Mouse (Mus musculus): Measurements from ENCODE around the gene Oaz3. TPM values are rescaled to one million over a fixed set of nuclear protein-coding genes. Genes with fewer than 3 reads are reported as not detected.

Gene Oaz3
- polyA plus RNA-seq, 1 experiment from 2014 or later: 0.13 TPM

DNA sequence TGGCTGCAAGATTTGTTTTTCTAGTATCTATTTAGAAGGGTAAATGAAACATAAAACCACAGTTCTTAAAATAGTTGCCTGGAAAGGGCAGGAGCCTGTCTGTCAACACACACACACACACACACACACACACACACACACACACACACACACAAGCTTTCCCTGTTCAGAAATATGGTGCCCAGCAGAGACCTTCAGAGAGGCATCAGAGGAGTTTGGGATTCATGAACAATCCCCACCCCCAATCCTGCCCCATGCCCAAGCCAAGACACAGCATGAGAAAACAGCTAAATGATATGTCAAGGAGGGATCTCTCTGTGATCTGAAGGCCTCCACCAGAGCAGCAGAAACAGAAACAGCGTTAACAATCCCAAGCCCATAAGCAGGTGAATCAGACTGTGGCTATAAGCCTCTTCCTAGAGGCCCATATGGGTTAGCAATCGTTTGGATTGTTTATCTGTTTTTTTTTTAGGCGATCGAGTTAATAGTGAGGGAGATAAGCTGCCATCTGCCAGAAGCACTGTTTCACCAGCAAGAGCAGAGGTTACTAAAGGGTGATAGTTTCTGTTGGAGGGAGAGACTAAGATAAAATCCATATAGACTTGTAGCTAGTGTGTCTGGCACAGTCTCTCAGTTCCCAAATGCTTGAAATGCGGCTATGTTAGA is 30.0 kb upstream of the Oaz3 start:
- H3K9ac ChIP-seq (ENCODE audit: low read depth, low read length): no peak overlapping the region
- H3K27me3 ChIP-seq (ENCODE audit: insufficient read depth, low read length): no peaks in the 10 kb centered on the region
- ATAC-seq (replicated peaks; ENCODE audit: low FRiP score, low read depth) (no peak), DNase-seq (ENCODE audit: low spot score) (no peak)
- no peak overlapping the region for H3K4me3 ChIP-seq (replicated peaks; ENCODE audit: low read depth, low read length)
- TF ChIP-seq CTCF (IDR thresholded peaks at IDR 0.05; ENCODE audit: low read depth): no peak
- H3K4me2 ChIP-seq (ENCODE audit: low read length): no peak overlapping the region
- H3K4me1 ChIP-seq (replicated peaks; ENCODE audit: insufficient read depth, low read length): no peaks in the 10 kb centered on the region
- H3K27ac ChIP-seq: no peak overlapping the region
- 70% methylated on average over 5 of the region's 5 CpGs for WGBS
- no peaks in the 10 kb centered on the region for H3K36me3 ChIP-seq (ENCODE audit: insufficient read depth, low read length)
- H3K9me3 ChIP-seq (replicated peaks; ENCODE audit: low read length): no peaks in the 10 kb centered on the region

DNA sequence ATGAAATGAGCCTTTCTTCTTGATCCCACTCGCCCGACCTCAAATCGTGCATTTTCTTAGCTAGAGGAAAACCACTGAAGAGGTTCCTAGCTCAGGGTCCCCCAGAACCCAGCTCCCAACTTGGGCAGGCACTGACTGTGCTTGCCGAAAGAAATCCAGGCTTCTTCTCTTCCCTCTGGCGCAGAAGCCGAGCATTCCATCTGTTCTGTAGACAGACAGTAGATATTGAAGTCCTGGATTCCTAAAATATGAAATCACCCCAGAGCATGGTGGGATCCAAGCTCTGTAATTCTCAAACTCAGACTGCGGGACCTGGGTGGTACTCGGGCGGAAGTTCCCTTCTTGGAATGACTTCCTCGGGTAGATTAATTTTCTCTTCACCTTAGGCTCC is 29.4 kb upstream of the Oaz3 start:
- TF ChIP-seq CTCF (IDR thresholded peaks at IDR 0.05; ENCODE audit: low read depth): no peak
- Histone ChIP-seq H3K4me2 (ENCODE audit: low read length) (peak overlapping the region; percentile 40; the same call in 1 of the 2 replicates), H3K27ac (no peak overlapping the region), H3K27me3 (ENCODE audit: insufficient read depth, low read length) (no peaks in the 10 kb centered on the region), H3K4me1 (replicated peaks; ENCODE audit: insufficient read depth, low read length) (no peaks in the 10 kb centered on the region), H3K36me3 (ENCODE audit: insufficient read depth, low read length) (no peaks in the 10 kb centered on the region), H3K9ac (ENCODE audit: low read depth, low read length) (no peak overlapping the region), H3K9me3 (replicated peaks; ENCODE audit: low read length) (no peaks in the 10 kb centered on the region), H3K4me3 (replicated peaks; ENCODE audit: low read depth, low read length) (no peak overlapping the region)
- no peak for DNase-seq (ENCODE audit: low spot score)
- no peak for ATAC-seq (replicated peaks; ENCODE audit: low FRiP score, low read depth)
- WGBS: 28% methylated on average over 10 of the region's 10 CpGs

DNA sequence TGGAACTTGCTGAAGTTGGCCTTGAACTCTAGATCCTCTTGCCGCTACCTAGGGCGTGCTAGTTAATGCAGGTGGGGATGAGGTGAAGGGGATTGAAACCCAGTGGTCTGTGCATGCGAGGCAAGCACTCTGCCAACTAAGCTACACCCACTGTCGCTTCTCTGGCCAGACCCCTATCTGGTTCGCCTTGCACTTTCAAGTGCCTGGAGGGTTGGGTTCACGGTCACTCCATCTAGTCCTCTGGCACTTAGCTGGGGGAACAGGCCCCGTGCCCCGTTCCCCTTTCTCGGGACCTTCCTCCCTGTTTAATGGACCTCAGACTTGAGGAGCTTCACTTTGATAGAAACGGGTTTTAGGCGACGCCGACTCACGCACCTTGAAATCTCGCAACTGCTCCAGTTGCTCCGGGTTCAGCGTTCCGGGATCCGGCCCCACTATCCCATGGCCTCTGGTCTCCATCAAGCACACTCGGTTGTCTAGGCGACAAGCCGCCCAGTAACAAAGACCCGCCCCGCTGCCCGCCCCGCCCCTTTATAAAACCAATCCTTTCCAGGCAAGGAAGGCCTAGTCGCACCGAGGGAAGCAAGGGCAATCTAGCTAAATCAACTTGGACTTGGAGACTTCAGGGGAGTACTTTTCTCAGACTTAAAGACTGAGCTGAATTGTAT is 28.9 kb upstream of the Oaz3 start:
- DNase-seq (ENCODE audit: low spot score): peak; percentile 62
- WGBS: 9% methylated on average over 28 of the region's 28 CpGs
- Histone ChIP-seq H3K27ac (no peak overlapping the region), H3K4me3 (replicated peaks; ENCODE audit: low read depth, low read length) (no peak overlapping the region), H3K4me2 (ENCODE audit: low read length) (peak overlapping the region; percentile 40), H3K9me3 (replicated peaks; ENCODE audit: low read length) (no peaks in the 10 kb centered on the region), H3K4me1 (replicated peaks; ENCODE audit: insufficient read depth, low read length) (no peaks in the 10 kb centered on the region), H3K36me3 (ENCODE audit: insufficient read depth, low read length) (no peaks in the 10 kb centered on the region), H3K9ac (ENCODE audit: low read depth, low read length) (no peak overlapping the region), H3K27me3 (ENCODE audit: insufficient read depth, low read length) (no peaks in the 10 kb centered on the region)
- no peak for TF ChIP-seq CTCF (IDR thresholded peaks at IDR 0.05; ENCODE audit: low read depth)
- ATAC-seq (replicated peaks; ENCODE audit: low FRiP score, low read depth): peak; percentile 76; the same call in 1 of the 2 replicates

DNA sequence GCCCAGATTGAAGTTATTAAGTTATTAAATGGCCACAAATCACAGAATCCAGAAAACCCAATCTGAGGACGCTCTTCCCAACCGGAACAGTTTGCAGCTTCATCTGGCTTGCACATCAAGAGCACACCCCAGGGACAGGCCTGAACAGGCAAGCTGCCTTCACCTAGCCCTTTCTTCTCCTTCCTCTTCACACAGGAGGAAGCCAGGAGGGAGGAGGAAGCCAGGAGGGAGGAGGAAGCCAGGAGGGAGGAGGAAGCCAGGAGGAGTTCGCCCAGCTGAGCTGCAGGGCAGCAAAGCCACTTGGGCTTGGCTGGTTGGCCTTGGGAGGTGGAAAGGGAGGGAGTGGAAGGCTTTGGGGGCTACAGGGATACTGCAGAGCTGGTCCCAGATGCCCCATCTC is 25.2 kb upstream of the Oaz3 start:
- no peak overlapping the region for H3K4me3 ChIP-seq (replicated peaks; ENCODE audit: low read depth, low read length)
- no peak overlapping the region for H3K27ac ChIP-seq
- DNase-seq (ENCODE audit: low spot score) (no peak), ATAC-seq (replicated peaks; ENCODE audit: low FRiP score, low read depth) (no peak)
- no peaks in the 10 kb centered on the region for H3K27me3 ChIP-seq (ENCODE audit: insufficient read depth, low read length)
- WGBS: 56% methylated on average over 3 of the region's 3 CpGs
- H3K4me1 ChIP-seq (replicated peaks; ENCODE audit: insufficient read depth, low read length): no peaks in the 10 kb centered on the region
- no peak for TF ChIP-seq CTCF (IDR thresholded peaks at IDR 0.05; ENCODE audit: low read depth)
- H3K9ac ChIP-seq (ENCODE audit: low read depth, low read length): no peak overlapping the region
- H3K36me3 ChIP-seq (ENCODE audit: insufficient read depth, low read length): no peaks in the 10 kb centered on the region
- H3K4me2 ChIP-seq (ENCODE audit: low read length): no peak overlapping the region
- H3K9me3 ChIP-seq (replicated peaks; ENCODE audit: low read length): no peaks in the 10 kb centered on the region

DNA sequence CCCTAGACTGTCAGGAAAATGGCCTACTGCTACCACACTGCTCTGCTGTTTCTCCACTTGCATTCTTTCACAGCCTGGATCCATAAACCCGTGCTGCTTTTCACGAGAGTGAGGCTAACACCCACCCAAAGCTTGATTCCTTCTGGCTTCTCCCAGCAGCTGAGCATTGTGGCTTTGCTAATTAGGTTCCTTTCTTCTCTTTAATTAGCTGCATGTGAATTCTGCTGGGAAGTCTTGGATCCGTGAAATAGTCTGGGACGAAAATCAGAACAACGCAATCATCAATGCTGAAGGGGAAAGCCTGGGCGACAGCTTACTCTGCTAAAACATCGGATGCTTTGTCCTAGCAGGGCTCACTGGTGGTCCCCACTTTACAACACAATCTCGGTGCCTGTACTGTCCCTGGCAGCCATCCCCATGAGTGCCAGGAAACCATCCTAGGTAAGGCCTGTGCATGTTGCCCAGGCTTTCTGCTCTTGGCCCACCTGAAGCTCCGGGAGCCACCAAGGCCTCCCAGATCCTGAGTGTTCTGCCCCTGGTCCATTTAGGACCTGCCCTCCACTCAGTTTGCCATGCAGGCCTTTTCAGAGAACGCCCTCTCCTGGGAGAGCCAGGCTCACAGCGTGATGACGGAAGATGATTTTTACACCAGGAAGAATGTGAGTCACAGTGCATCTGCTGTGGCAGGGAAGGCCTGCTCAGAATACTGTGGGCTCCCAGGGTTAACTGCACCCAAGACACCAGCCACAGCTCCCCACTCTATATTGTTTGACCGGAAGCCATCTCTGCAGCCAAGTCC is 22.1 kb upstream of the Oaz3 start:
- H3K27me3 ChIP-seq (ENCODE audit: insufficient read depth, low read length): no peaks in the 10 kb centered on the region
- no peaks in the 10 kb centered on the region for H3K4me1 ChIP-seq (replicated peaks; ENCODE audit: insufficient read depth, low read length)
- no peaks in the 10 kb centered on the region for H3K36me3 ChIP-seq (ENCODE audit: insufficient read depth, low read length)
- no peak overlapping the region for H3K9ac ChIP-seq (ENCODE audit: low read depth, low read length)
- WGBS: 69% methylated on average over 13 of the region's 13 CpGs
- no peak overlapping the region for H3K4me3 ChIP-seq (replicated peaks; ENCODE audit: low read depth, low read length)
- DNase-seq (ENCODE audit: low spot score) (no peak), ATAC-seq (replicated peaks; ENCODE audit: low FRiP score, low read depth) (no peak)
- no peaks in the 10 kb centered on the region for H3K9me3 ChIP-seq (replicated peaks; ENCODE audit: low read length)
- TF ChIP-seq CTCF (IDR thresholded peaks at IDR 0.05; ENCODE audit: low read depth): no peak
- no peak overlapping the region for H3K27ac ChIP-seq
- no peak overlapping the region for H3K4me2 ChIP-seq (ENCODE audit: low read length)

DNA sequence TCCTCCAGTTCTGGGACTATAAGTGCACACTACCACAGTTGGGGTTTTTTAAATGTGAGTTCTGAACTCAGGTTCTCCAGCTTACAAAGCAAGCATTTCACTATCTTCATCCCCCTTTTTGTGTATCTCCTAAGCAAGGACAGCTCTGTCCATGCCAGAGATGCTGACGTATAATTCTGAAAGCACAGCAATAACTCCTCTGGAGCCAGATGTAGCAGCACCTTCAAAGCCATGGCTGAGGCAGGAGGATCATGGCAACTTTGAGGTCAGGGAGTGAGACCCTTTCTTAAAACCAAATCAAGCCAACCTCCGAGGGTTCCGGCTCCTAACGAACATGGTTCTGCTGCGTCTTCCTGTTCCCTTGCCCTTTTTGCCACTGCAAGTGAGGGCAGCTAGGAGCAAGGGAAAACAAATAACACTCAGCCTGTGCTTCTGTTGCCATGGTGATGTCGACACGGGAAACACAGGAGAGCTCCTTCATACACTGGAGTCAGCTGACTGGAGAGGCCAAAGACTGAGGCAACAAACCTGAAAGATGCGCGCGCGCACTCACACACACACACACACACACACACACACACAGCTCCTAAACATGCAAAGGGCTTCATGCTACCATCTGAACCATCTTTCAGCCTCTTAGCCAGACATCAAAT is 20.3 kb upstream of the Oaz3 start:
- Histone ChIP-seq H3K4me1 (replicated peaks; ENCODE audit: insufficient read depth, low read length) (no peaks in the 10 kb centered on the region), H3K4me3 (replicated peaks; ENCODE audit: low read depth, low read length) (no peak overlapping the region), H3K27ac (no peak overlapping the region), H3K36me3 (ENCODE audit: insufficient read depth, low read length) (no peaks in the 10 kb centered on the region), H3K9me3 (replicated peaks; ENCODE audit: low read length) (no peaks in the 10 kb centered on the region), H3K4me2 (ENCODE audit: low read length) (no peak overlapping the region), H3K9ac (ENCODE audit: low read depth, low read length) (no peak overlapping the region), H3K27me3 (ENCODE audit: insufficient read depth, low read length) (no peaks in the 10 kb centered on the region)
- 0 out of 2 replicates have a peak, but pooled peaks have one; percentile 46 for ATAC-seq (replicated peaks; ENCODE audit: low FRiP score, low read depth)
- no peak for TF ChIP-seq CTCF (IDR thresholded peaks at IDR 0.05; ENCODE audit: low read depth)
- no peak for DNase-seq (ENCODE audit: low spot score)
- 54% methylated on average over 11 of the region's 11 CpGs for WGBS

All from kidney, postnatal 0 days (tissue).